Mouse (Mus musculus): ENCODE measurements around the gene Impdh1. TPM values are rescaled to one million over a fixed set of nuclear protein-coding genes. Genes with fewer than 3 reads are reported as not detected.

Gene Impdh1
- polyA plus RNA-seq, 1 experiment from 2014 or later: 45.8 TPM

Small RNA genes lying within 50 kb of the gene (microRNA-seq; reads per million reads assigned to microRNA genes)
- gene Gm24303: not detected

Other genes starting within 250 kb of the Impdh1 start
- gene Lep, start 156.1 kb downstream of the Impdh1 start, polyA plus RNA-seq (2015; fragmentation: Nextera tagmentation; extraction: Ambion mirVana): not detected in 2 replicates
- 27.6 and 28.1 TPM in 2 replicates for gene Rbm28, start 51.4 kb downstream of the Impdh1 start, polyA plus RNA-seq (2015; fragmentation: Nextera tagmentation; extraction: Ambion mirVana)
- gene Prrt4, start 36.8 kb downstream of the Impdh1 start, polyA plus RNA-seq (2015; fragmentation: Nextera tagmentation; extraction: Ambion mirVana): 0.58 and 0.68 TPM in 2 replicates
- gene Hilpda, start 56.1 kb upstream of the Impdh1 start, polyA plus RNA-seq (2015; fragmentation: Nextera tagmentation; extraction: Ambion mirVana): 34.6 and 37.4 TPM in 2 replicates
- gene Fam71f2, start 63.2 kb upstream of the Impdh1 start, polyA plus RNA-seq (2015; fragmentation: Nextera tagmentation; extraction: Ambion mirVana): 0.27 and 0.44 TPM in 2 replicates
- 0.09 and 0.13 TPM in 2 replicates for gene Fam71f1, start 102.8 kb upstream of the Impdh1 start, polyA plus RNA-seq (2015; fragmentation: Nextera tagmentation; extraction: Ambion mirVana)
- gene Calu, start 131.7 kb upstream of the Impdh1 start, polyA plus RNA-seq (2015; fragmentation: Nextera tagmentation; extraction: Ambion mirVana): 327 and 341 TPM in 2 replicates
- gene Opn1sw, start 172.1 kb upstream of the Impdh1 start, polyA plus RNA-seq (2015; fragmentation: Nextera tagmentation; extraction: Ambion mirVana): 0.30 and 0.43 TPM in 2 replicates
- gene Ccdc136, start 179.9 kb upstream of the Impdh1 start, polyA plus RNA-seq (2015; fragmentation: Nextera tagmentation; extraction: Ambion mirVana): 12.2 and 12.4 TPM in 2 replicates
- 12.1 and 13.6 TPM in 2 replicates for gene Flnc, start 216.9 kb upstream of the Impdh1 start, polyA plus RNA-seq (2015; fragmentation: Nextera tagmentation; extraction: Ambion mirVana)

Measured in stomach, embryonic 15.5 days (tissue).